Mouse (Mus musculus) myocyte (in vitro differentiated cells): ENCODE results near the gene Rassf3. TPM values are rescaled to one million over a fixed set of nuclear protein-coding genes. Genes with fewer than 3 reads are reported as not detected.
A peak's percentile ranks its signal among the peaks of the same experiment; 100 is the strongest.

Experiments
- H3K27me3 ChIP-seq: one replicate; pipeline ENCODE4 v1.6.1; 2011; ENCODE audit not compliant: control insufficient read depth, insufficient read depth, insufficient read length
- H3K36me3 ChIP-seq: one replicate; pipeline ENCODE4 v1.6.1; 2011; ENCODE audit not compliant: control insufficient read depth, insufficient read depth
- H3K4me2 ChIP-seq: one replicate; pipeline ENCODE4 v1.6.1; 2011; ENCODE audit warnings: low read depth, control low read depth
- H3K4me3 ChIP-seq: one replicate; pipeline ENCODE4 v1.5.1; 2011; ENCODE audit warnings: mild to moderate bottlenecking, control low read depth, moderate library complexity
- H3K79me2 ChIP-seq: one replicate; pipeline ENCODE4 v1.6.1; 2011; ENCODE audit not compliant: control insufficient read depth, insufficient read depth
- H3ac ChIP-seq: one replicate; pipeline ENCODE4 v1.6.1; 2011; ENCODE audit not compliant: control insufficient read depth, insufficient read length
- CEBPB ChIP-seq: IDR thresholded peaks from 2 replicates; pipeline ENCODE4 v1.6.1; 2011; ENCODE audit warnings: mild to moderate bottlenecking, moderate library complexity; ENCODE audit not compliant: poor library complexity, insufficient read depth, severe bottlenecking
- E2F4 ChIP-seq: IDR thresholded peaks from one replicate; pipeline ENCODE4 v1.6.1; 2011; ENCODE audit warnings: mild to moderate bottlenecking, control low read depth, moderate library complexity; ENCODE audit not compliant: insufficient read depth
- MAX ChIP-seq: IDR thresholded peaks from one replicate; pipeline ENCODE4 v1.6.1; 2011; ENCODE audit warnings: low read depth, mild to moderate bottlenecking, control low read depth
- MYOD1 ChIP-seq, 3 experiments: IDR thresholded peaks; one replicate each; pipeline ENCODE4 v1.6.1; 2011; ENCODE audit warnings: control low read depth in 2 of 3, low read depth in 2 of 3, mild to moderate bottlenecking in 2 of 3, moderate library complexity in 1 of 3; ENCODE audit not compliant: insufficient read length in 2 of 3, control insufficient read depth in 1 of 3
- MYOG ChIP-seq, 3 experiments: IDR thresholded peaks; one replicate each; pipeline ENCODE4 v1.6.1; 2011; ENCODE audit warnings: control low read depth in 2 of 3, low read depth in 2 of 3, mild to moderate bottlenecking in 2 of 3; ENCODE audit not compliant: insufficient read length in 2 of 3, control insufficient read depth in 1 of 3, insufficient read depth in 1 of 3
- POLR2A ChIP-seq: IDR thresholded peaks from one replicate; pipeline ENCODE4 v1.6.1; 2011; ENCODE audit warnings: low read depth, mild to moderate bottlenecking, control low read depth, moderate library complexity; ENCODE audit not compliant: insufficient read length
- POLR2AphosphoS2 ChIP-seq: IDR thresholded peaks from one replicate; pipeline ENCODE4 v1.6.1; 2011; ENCODE audit warnings: low read depth, control low read depth; ENCODE audit not compliant: insufficient read length
- REST ChIP-seq: IDR thresholded peaks from one replicate; pipeline ENCODE4 v1.6.1; 2011; ENCODE audit warnings: mild to moderate bottlenecking, control low read depth, moderate library complexity; ENCODE audit not compliant: insufficient read depth, insufficient read length
- SRF ChIP-seq: IDR thresholded peaks from one replicate; pipeline ENCODE4 v1.6.1; 2011; ENCODE audit warnings: low read depth; ENCODE audit not compliant: control insufficient read depth, insufficient read length
- TCF12 ChIP-seq: IDR thresholded peaks from one replicate; pipeline ENCODE4 v1.6.1; 2011; ENCODE audit warnings: mild to moderate bottlenecking, control low read depth; ENCODE audit not compliant: poor library complexity, insufficient read depth, severe bottlenecking
- TCF3 ChIP-seq: IDR thresholded peaks from one replicate; pipeline ENCODE4 v1.6.1; 2011; ENCODE audit warnings: low read depth, control low read depth; ENCODE audit not compliant: insufficient read length
- USF1 ChIP-seq: IDR thresholded peaks from one replicate; pipeline ENCODE4 v1.6.1; 2011; ENCODE audit warnings: low read depth, mild to moderate bottlenecking, control low read depth, moderate library complexity
- polyA plus RNA-seq: library from polyadenylated mRNA; unstranded; fragments of >200 nt; fragmentation: generic; extraction: Trizol; gene quantifications from one replicate; pipeline ENCODE4 v1.2.1, GENCODE M21; 2012; ENCODE audit warnings: missing spikeins

Gene Rassf3
- polyA plus RNA-seq, 1 experiment = 32.3 TPM

GRCm38 (mm10) chr10:121457381-121457780 lies 18.8 kb downstream of the Rassf3 start:
- H3K4me2 ChIP-seq = peak overlapping the region; percentile 4
- no peak overlapping the region for H3K4me3 ChIP-seq
- H3ac ChIP-seq = no peak overlapping the region
- peaks cover 62% of the 10 kb centered on the region for H3K79me2 ChIP-seq
- no peaks in the 10 kb centered on the region for H3K27me3 ChIP-seq
- TF ChIP-seq E2F4 (no peak), TCF3 (no peak), MYOG (IDR thresholded peaks at IDR 0.05; ENCODE audit: control insufficient read depth in 1 of 3, insufficient read depth in 1 of 3, insufficient read length in 2 of 3, low read depth in 2 of 3) (no peak), MAX (no peak), TCF12 (no peak), SRF (no peak), CEBPB (no peak), USF1 (no peak), REST (no peak), POLR2A (no peak), MYOD1 (IDR thresholded peaks at IDR 0.05; ENCODE audit: control insufficient read depth in 1 of 3, insufficient read length in 2 of 3, low read depth in 2 of 3) (no peak), POLR2AphosphoS2 (no peak)
- no peaks in the 10 kb centered on the region for H3K36me3 ChIP-seq

- Histone ChIP-seq H3K79me2 (peaks cover 56% of the 10 kb centered on the region), H3ac (no peak overlapping the region), H3K4me3 (no peak overlapping the region), H3K4me2 (no peak overlapping the region), H3K36me3 (no peaks in the 10 kb centered on the region), H3K27me3 (no peaks in the 10 kb centered on the region)
- TF ChIP-seq POLR2A (no peak), POLR2AphosphoS2 (no peak), MAX (no peak), MYOD1 (IDR thresholded peaks at IDR 0.05; ENCODE audit: control insufficient read depth in 1 of 3, insufficient read length in 2 of 3, low read depth in 2 of 3) (no peak), E2F4 (no peak), USF1 (no peak), CEBPB (no peak)
Measured at GRCm38 (mm10) chr10:121455517-121455916, 20.6 kb downstream of the Rassf3 start.

- TF ChIP-seq POLR2A (no peak), MYOD1 (IDR thresholded peaks at IDR 0.05; ENCODE audit: control insufficient read depth in 1 of 3, insufficient read length in 2 of 3, low read depth in 2 of 3) (no peak), TCF3 (no peak), MYOG (IDR thresholded peaks at IDR 0.05; ENCODE audit: control insufficient read depth in 1 of 3, insufficient read depth in 1 of 3, insufficient read length in 2 of 3, low read depth in 2 of 3) (no peak), POLR2AphosphoS2 (no peak), CEBPB (no peak), TCF12 (no peak)
- Histone ChIP-seq H3K79me2 (peaks cover 50% of the 10 kb centered on the region), H3K36me3 (no peaks in the 10 kb centered on the region), H3K4me3 (no peak overlapping the region), H3K4me2 (no peak overlapping the region), H3ac (no peak overlapping the region), H3K27me3 (no peaks in the 10 kb centered on the region)
Measured at GRCm38 (mm10) chr10:121454708-121455475, 21.3 kb downstream of the Rassf3 start.

GRCm38 (mm10) chr10:121454033-121454432 lies 22.1 kb downstream of the Rassf3 start:
- H3K36me3 ChIP-seq = no peaks in the 10 kb centered on the region
- no peak overlapping the region for H3K4me2 ChIP-seq
- peaks cover 47% of the 10 kb centered on the region for H3K79me2 ChIP-seq
- H3ac ChIP-seq = no peak overlapping the region
- TF ChIP-seq SRF (no peak), TCF3 (no peak), USF1 (no peak), POLR2A (no peak), TCF12 (no peak), POLR2AphosphoS2 (no peak), MYOD1 (IDR thresholded peaks at IDR 0.05; ENCODE audit: control insufficient read depth in 1 of 3, insufficient read length in 2 of 3, low read depth in 2 of 3) (no peak), MAX (no peak), MYOG (IDR thresholded peaks at IDR 0.05; ENCODE audit: control insufficient read depth in 1 of 3, insufficient read depth in 1 of 3, insufficient read length in 2 of 3, low read depth in 2 of 3) (no peak), CEBPB (no peak), E2F4 (no peak), REST (no peak)
- no peaks in the 10 kb centered on the region for H3K27me3 ChIP-seq
- H3K4me3 ChIP-seq = no peak overlapping the region

GRCm38 (mm10) chr10:121445808-121446207 lies 30.3 kb downstream of the Rassf3 start:
- no peak overlapping the region for H3K4me2 ChIP-seq
- H3ac ChIP-seq = no peak overlapping the region
- H3K79me2 ChIP-seq = peaks cover 16% of the 10 kb centered on the region
- no peaks in the 10 kb centered on the region for H3K27me3 ChIP-seq
- H3K36me3 ChIP-seq = no peaks in the 10 kb centered on the region
- no peak for TF ChIP-seq SRF
- TF ChIP-seq TCF3 = no peak
- no peak overlapping the region for H3K4me3 ChIP-seq
